In genomic region chr2:122725604-122726003, GRCm38 (mm10) we compare ENCODE assay signal across 9 mouse cellular contexts. TPM values are rescaled to one million over a fixed set of nuclear protein-coding genes. Genes with fewer than 3 reads are reported as not detected.
A peak's percentile ranks its signal among the peaks of the same experiment; 100 is the strongest.
DNase-seq lines count a peak whose midpoint lies in the region; ATAC-seq and TF ChIP-seq lines count a peak whose summit lies in the region.
"Had no signal": no experiment of that assay in that cellular context is flagged by ENCODE, and none has a peak within 500 bp of the region (broad histone marks: within the 10 kb centered on the region; RNA-seq: fewer than 3 reads in every experiment).

No protein-coding gene starts in this region.

- H3K4me3 ChIP-seq in heart, postnatal 0 days (ENCODE audit: low read depth, low read length) = no peak overlapping the region
- no peak overlapping the region for H3K4me3 ChIP-seq in thymus, adult 2 months (ENCODE audit: control insufficient read depth, insufficient read depth, low read length)
- H3K4me3 ChIP-seq: limb, embryonic 12.5 days had no signal

- no peaks in the 10 kb centered on the region for H3K36me3 ChIP-seq in heart, postnatal 0 days (replicated peaks; ENCODE audit: control insufficient read depth, insufficient read depth, low read length)
- no peaks in the 10 kb centered on the region for H3K36me3 ChIP-seq in thymus, adult 2 months (ENCODE audit: control insufficient read depth, insufficient read depth, low read length)
- H3K36me3 ChIP-seq: limb, embryonic 12.5 days had no signal

- ATAC-seq in heart, postnatal 0 days (ENCODE audit: insufficient read depth, low read depth) = no peak
- peak; percentile 58 for ATAC-seq in megakaryocyte-erythroid progenitor cell, adult 5-6 weeks (replicated peaks; ENCODE audit: low FRiP score, low TSS enrichment, poor library complexity, severe bottlenecking)

- H3K27me3 ChIP-seq in heart, postnatal 0 days (ENCODE audit: control insufficient read depth, insufficient read depth, low read length) = no peaks in the 10 kb centered on the region
- no peaks in the 10 kb centered on the region for H3K27me3 ChIP-seq in thymus, adult 2 months (ENCODE audit: control insufficient read depth, insufficient read depth, low read length)
- H3K27me3 ChIP-seq: limb, embryonic 12.5 days had no signal

- TF ChIP-seq POLR2A in thymus, adult 2 months (IDR thresholded peaks at IDR 0.05; ENCODE audit: control insufficient read depth, extremely low read depth, insufficient read depth, low read length, poor library complexity) = no peak

- no peak overlapping the region for H3K27ac ChIP-seq in heart, postnatal 0 days (ENCODE audit: low read depth)
- no peak overlapping the region for H3K27ac ChIP-seq in thymus, adult 2 months (ENCODE audit: control insufficient read depth, insufficient read depth, low read length)
- H3K27ac ChIP-seq: limb, embryonic 12.5 days had no signal

- no peak overlapping the region for H3K9ac ChIP-seq in heart, postnatal 0 days (replicated peaks; ENCODE audit: low read depth, low read length)
- H3K9ac ChIP-seq: limb, embryonic 12.5 days had no signal

- WGBS in heart, postnatal 0 days = 53% methylated on average over 10 of the region's 10 CpGs
- WGBS in thymus, adult 2 months = 66% methylated on average over 10 of the region's 10 CpGs

- no peaks in the 10 kb centered on the region for H3K4me1 ChIP-seq in heart, postnatal 0 days (ENCODE audit: control insufficient read depth, insufficient read depth)
- H3K4me1 ChIP-seq in thymus, adult 2 months (replicated peaks; ENCODE audit: control insufficient read depth, insufficient read depth, low read length) = peaks cover 7% of the 10 kb centered on the region
- H3K4me1 ChIP-seq: limb, embryonic 12.5 days had no signal

- peak; percentile 55 for TF ChIP-seq CTCF in heart, postnatal 0 days (IDR thresholded peaks at IDR 0.05; ENCODE audit: low read depth)
- peak; percentile 64; the same call in 1 of the 2 replicates for TF ChIP-seq CTCF in thymus, adult 2 months (IDR thresholded peaks at IDR 0.05; ENCODE audit: borderline replicate concordance, control insufficient read depth, extremely low read depth, insufficient read depth, low read length, poor library complexity)

- no peaks in the 10 kb centered on the region for H3K9me3 ChIP-seq in heart, postnatal 0 days (replicated peaks; ENCODE audit: control insufficient read depth, low read length)
- H3K9me3 ChIP-seq: limb, embryonic 12.5 days had no signal

- no peak overlapping the region for H3K4me2 ChIP-seq in heart, postnatal 0 days (ENCODE audit: low read depth, low read length)
- H3K4me2 ChIP-seq: limb, embryonic 12.5 days had no signal

- TF ChIP-seq EP300 in heart, postnatal 0 days (IDR thresholded peaks at IDR 0.05; ENCODE audit: low read depth) = no peak

- DNase-seq in heart, postnatal 0 days (ENCODE audit: low spot score) = no peak
- no peak for DNase-seq in heart, adult 9 months (ENCODE audit: low spot score in 2 of 2)
- DNase-seq in thymus, adult 2 months = peak; percentile 62
- no peak for DNase-seq in thymus, adult 18-20 months
- DNase-seq in embryo, embryonic 11 days = peak; percentile 34
- DNase-seq in yolk sac, embryonic 10.5 days (ENCODE audit: low spot score) = peak; percentile 10
- DNase-seq in right cerebral cortex, adult 18-20 months = no peak

RNA-seq across cellular contexts. Expression of gene Bloc1s6, which starts 12.7 kb away (rescaled TPM):
- 16.5 and 34.6 TPM in 2 replicates for total RNA-seq in heart, postnatal 0 days (2014; rRNA removed; ENCODE audit: low replicate concordance)
- 27.5 and 28.6 TPM in 2 replicates for polyA plus RNA-seq in heart, postnatal 0 days (2015; fragmentation: Nextera tagmentation; extraction: Ambion mirVana)
- polyA plus RNA-seq in thymus, adult 2 months (2012; rRNA removed) = 38.3 and 40.5 TPM in 2 replicates
- total RNA-seq in megakaryocyte-erythroid progenitor cell, adult 5-6 weeks (2014; fragmentation: Nextera tagmentation) = 14.7 and 16.3 TPM in 2 replicates
- total RNA-seq in megakaryocyte-erythroid progenitor cell, adult 5-6 weeks (2017) = 21.1 and 27.6 TPM in 2 replicates

RNA-seq across cellular contexts. Expression of gene Slc30a4, which starts 23.1 kb away (rescaled TPM):
- 20.2 and 31.0 TPM in 2 replicates for total RNA-seq in heart, postnatal 0 days (2014; rRNA removed; ENCODE audit: low replicate concordance)
- polyA plus RNA-seq in heart, postnatal 0 days (2015; fragmentation: Nextera tagmentation; extraction: Ambion mirVana) = 3.0 and 3.8 TPM in 2 replicates
- polyA plus RNA-seq in thymus, adult 2 months (2012; rRNA removed) = 7.3 and 8.0 TPM in 2 replicates
- 0.59 and 0.64 TPM in 2 replicates for total RNA-seq in megakaryocyte-erythroid progenitor cell, adult 5-6 weeks (2014; fragmentation: Nextera tagmentation)
- total RNA-seq in megakaryocyte-erythroid progenitor cell, adult 5-6 weeks (2017) = 1.0 and 1.2 TPM in 2 replicates

RNA-seq across cellular contexts. Expression of gene Sqor, which starts 39.4 kb away (rescaled TPM):
- 8.1 and 11.4 TPM in 2 replicates for total RNA-seq in heart, postnatal 0 days (2014; rRNA removed; ENCODE audit: low replicate concordance)
- 8.0 and 8.9 TPM in 2 replicates for polyA plus RNA-seq in heart, postnatal 0 days (2015; fragmentation: Nextera tagmentation; extraction: Ambion mirVana)
- 12.2 and 15.2 TPM in 2 replicates for polyA plus RNA-seq in thymus, adult 2 months (2012; rRNA removed)
- total RNA-seq in megakaryocyte-erythroid progenitor cell, adult 5-6 weeks (2014; fragmentation: Nextera tagmentation) = 42.0 and 58.0 TPM in 2 replicates
- total RNA-seq in megakaryocyte-erythroid progenitor cell, adult 5-6 weeks (2017) = 32.6 and 48.8 TPM in 2 replicates

Comparison
In these comparisons a context has a peak if more than half of its experiments do, and no peak if none do; other contexts are left out.
1. DNase-seq: peak in thymus, adult 2 months (single experiment), embryo, embryonic 11 days (single experiment) and yolk sac, embryonic 10.5 days (single experiment); none in heart, postnatal 0 days (single experiment), heart, adult 9 months (0 of 2), thymus, adult 18-20 months (0 of 2) and right cerebral cortex, adult 18-20 months (single experiment).